Mouse (Mus musculus) small intestine, adult 2 months (tissue): ENCODE measurements around the gene Tmem132e.

Experiments used
- CTCF ChIP-seq: fragments of 200-500 bp; IDR thresholded peaks from 2 replicates; pipeline ENCODE4 v1.5.1; 2012; ENCODE audit warnings: low read depth, mild to moderate bottlenecking, control low read depth, inconsistent platforms, low read length, moderate library complexity, mixed read lengths; ENCODE audit not compliant: insufficient replicate concordance, insufficient read length; ENCODE audit errors: extremely low read depth
- POLR2A ChIP-seq: fragments of 200-500 bp; IDR thresholded peaks from 2 replicates; pipeline ENCODE4 v1.6.1; 2012; ENCODE audit warnings: low read depth, mild to moderate bottlenecking, control low read depth, inconsistent platforms, low read length, moderate library complexity

- TF ChIP-seq CTCF (no peak), POLR2A (no peak)
Measured at GRCm38 (mm10) chr11:82452516-82452915, 63.8 kb downstream of the Tmem132e start.
